Mouse (Mus musculus) forebrain, embryonic 11.5 days (tissue): ENCODE data around the gene Swi5. TPM values are rescaled to one million over a fixed set of nuclear protein-coding genes. Genes with fewer than 3 reads are reported as not detected.

Source experiments
- ATAC-seq: fragments of 200-750 bp; cut with Nextera tagmentation; replicated peaks from 2 replicates; pipeline ENCODE4 v1.8.0; 2017; ENCODE audit warnings: moderate TSS enrichment; ENCODE audit not compliant: low FRiP score
- DNase-seq: peaks from one replicate; pipeline ENCODE4 v3.0.0-alpha.2; 2017; ENCODE audit warnings: low spot score
- H3K27ac ChIP-seq: fragments of 300-500 bp; sonication (generic); 2 replicates; pipeline ENCODE4 v1.5.1; 2014; ENCODE audit warnings: low read depth, low read length
- H3K27me3 ChIP-seq: fragments of 300-500 bp; sonication (generic); 2 replicates; pipeline ENCODE4 v1.6.1; 2014; ENCODE audit warnings: mild to moderate bottlenecking, low read length, mixed read lengths; ENCODE audit not compliant: control insufficient read depth, insufficient read depth
- H3K36me3 ChIP-seq: fragments of 300-500 bp; sonication (generic); 2 replicates; pipeline ENCODE4 v1.6.1; 2014; ENCODE audit warnings: mild to moderate bottlenecking, low read length, moderate library complexity, mixed read lengths; ENCODE audit not compliant: control insufficient read depth, insufficient read depth
- H3K4me1 ChIP-seq: fragments of 300-500 bp; sonication (generic); replicated peaks from 2 replicates; pipeline ENCODE4 v1.6.1; 2014; ENCODE audit warnings: low read length, mixed read lengths; ENCODE audit not compliant: control insufficient read depth, insufficient read depth
- H3K4me2 ChIP-seq: fragments of 300-500 bp; sonication (generic); 2 replicates; pipeline ENCODE4 v1.6.1; 2014; ENCODE audit warnings: low read depth, mild to moderate bottlenecking, low read length, moderate library complexity, mixed read lengths; ENCODE audit not compliant: severe bottlenecking
- H3K4me3 ChIP-seq: fragments of 300-500 bp; sonication (generic); 2 replicates; pipeline ENCODE4 v1.5.1; 2014; ENCODE audit warnings: low read depth, low read length
- H3K9ac ChIP-seq: fragments of 300-500 bp; sonication (generic); 2 replicates; pipeline ENCODE4 v1.6.1; 2014; ENCODE audit warnings: low read length
- H3K9me3 ChIP-seq: fragments of 300-500 bp; sonication (generic); 2 replicates; pipeline ENCODE4 v1.6.1; 2016; ENCODE audit warnings: low read length, mixed read lengths; ENCODE audit not compliant: control insufficient read depth
- WGBS: fragments of 180-500 bp; shearing (Covaris S2); extraction: QIAGEN DNeasy Blood & Tissue Kit; methylation state at CpG from one replicate; pipeline ENCODE4 v1.1.7; 2014; 5-methylcytosine and 5-hydroxymethylcytosine counted together
- polyA plus RNA-seq: library from polyadenylated mRNA; unstranded; fragments of >200 nt; fragmentation: Nextera tagmentation; extraction: Ambion mirVana; gene quantifications from 2 replicates; pipeline ENCODE4 v1.2.1, GENCODE M21; 2014

Gene Swi5
- polyA plus RNA-seq, 1 experiment from 2014 or later: 345 TPM

GRCm38 (mm10) chr2:32295285-32295684 is 7.4 kb upstream of the Swi5 start:
- H3K4me2 ChIP-seq: no peak overlapping the region
- H3K9me3 ChIP-seq: no peaks in the 10 kb centered on the region
- no peaks in the 10 kb centered on the region for H3K27me3 ChIP-seq
- no peak for ATAC-seq
- H3K4me1 ChIP-seq: no peaks in the 10 kb centered on the region
- 86% methylated on average over 3 of the region's 3 CpGs for WGBS
- no peaks in the 10 kb centered on the region; the same call in 1 of the 2 replicates for H3K36me3 ChIP-seq
- no peak overlapping the region for H3K27ac ChIP-seq
- DNase-seq: no peak
- H3K4me3 ChIP-seq: no peak overlapping the region
- no peak overlapping the region for H3K9ac ChIP-seq

GRCm38 (mm10) chr2:32294348-32294747 is 6.5 kb upstream of the Swi5 start:
- Histone ChIP-seq H3K27me3 (no peaks in the 10 kb centered on the region), H3K36me3 (no peaks in the 10 kb centered on the region; the same call in 1 of the 2 replicates), H3K4me3 (no peak overlapping the region), H3K27ac (no peak overlapping the region), H3K4me1 (no peaks in the 10 kb centered on the region), H3K9me3 (no peaks in the 10 kb centered on the region), H3K9ac (no peak overlapping the region), H3K4me2 (no peak overlapping the region)
- DNase-seq: no peak
- no peak for ATAC-seq
- 88% methylated on average over 8 of the region's 8 CpGs for WGBS

GRCm38 (mm10) chr2:32289578-32289977 is 1.7 kb upstream of the Swi5 start:
- Histone ChIP-seq H3K4me2 (no peak overlapping the region), H3K4me1 (peaks cover 9% of the 10 kb centered on the region; the same call in 1 of the 2 replicates), H3K9ac (no peak overlapping the region), H3K36me3 (no peaks in the 10 kb centered on the region; the same call in 1 of the 2 replicates), H3K27me3 (no peaks in the 10 kb centered on the region), H3K4me3 (no peak overlapping the region), H3K9me3 (no peaks in the 10 kb centered on the region), H3K27ac (no peak overlapping the region)
- ATAC-seq (no peak), DNase-seq (no peak)

GRCm38 (mm10) chr2:32288371-32288931 is 576 bp upstream of the Swi5 start:
- peak overlapping the region; percentile 94 for H3K4me3 ChIP-seq
- no peak for DNase-seq
- ATAC-seq: peak; percentile 64
- peak overlapping the region; percentile 76 for H3K9ac ChIP-seq
- no peaks in the 10 kb centered on the region for H3K27me3 ChIP-seq
- H3K9me3 ChIP-seq: no peaks in the 10 kb centered on the region
- H3K36me3 ChIP-seq: no peaks in the 10 kb centered on the region; the same call in 1 of the 2 replicates
- H3K4me1 ChIP-seq: peaks cover 9% of the 10 kb centered on the region; the same call in 1 of the 2 replicates
- 3% methylated on average over 23 of the region's 29 CpGs for WGBS
- H3K27ac ChIP-seq: no peak overlapping the region
- H3K4me2 ChIP-seq: peak overlapping the region; percentile 83

- DNase-seq: no peak
- peak; percentile 16; the same call in 1 of the 2 replicates for ATAC-seq
Measured at GRCm38 (mm10) chr2:32287334-32287840, 488 bp downstream of the Swi5 start, which contains the start of gene Golga2. Gene Golga2, plus strand, starts transcription at chr2:32287384.

GRCm38 (mm10) chr2:32283986-32284385 is 3.9 kb downstream of the Swi5 start:
- peaks cover 9% of the 10 kb centered on the region; the same call in 1 of the 2 replicates for H3K4me1 ChIP-seq
- no peaks in the 10 kb centered on the region for H3K9me3 ChIP-seq
- H3K36me3 ChIP-seq: no peaks in the 10 kb centered on the region; the same call in 1 of the 2 replicates
- no peak for DNase-seq
- no peaks in the 10 kb centered on the region for H3K27me3 ChIP-seq
- no peak for ATAC-seq
- H3K9ac ChIP-seq: no peak overlapping the region
- H3K27ac ChIP-seq: no peak overlapping the region
- H3K4me3 ChIP-seq: no peak overlapping the region
- no peak overlapping the region for H3K4me2 ChIP-seq
- 95% methylated on average over 3 of the region's 3 CpGs for WGBS

More at GRCm38 (mm10) chr2:32287334-32287840, 488 bp downstream of the Swi5 start, which contains the start of gene Golga2:
- peak within 1 kb of the TSS; percentile 37; the same call in 1 of the 2 replicates for H3K27ac ChIP-seq
- peak within 1 kb of the TSS; percentile 89 for H3K9ac ChIP-seq
- H3K4me1 ChIP-seq: peaks cover 9% of the 10 kb centered on the region; the same call in 1 of the 2 replicates
- H3K36me3 ChIP-seq: no peaks in the 10 kb centered on the region; the same call in 1 of the 2 replicates
- WGBS: 3% methylated on average over 23 of the region's 23 CpGs
- peak within 1 kb of the TSS; percentile 94 for H3K4me3 ChIP-seq
- H3K9me3 ChIP-seq: no peaks in the 10 kb centered on the region
- H3K27me3 ChIP-seq: no peaks in the 10 kb centered on the region
- peak within 1 kb of the TSS; percentile 83 for H3K4me2 ChIP-seq

- peaks cover 5% of the 10 kb centered on the region for H3K36me3 ChIP-seq
Measured at GRCm38 (mm10) chr2:32282727-32283126, 5.1 kb downstream of the Swi5 start.

GRCm38 (mm10) chr2:32282289-32282688 is 5.6 kb downstream of the Swi5 start:
- H3K4me2 ChIP-seq: no peak overlapping the region
- WGBS: 90% methylated on average over 2 of the region's 2 CpGs
- no peaks in the 10 kb centered on the region for H3K27me3 ChIP-seq
- H3K9me3 ChIP-seq: no peaks in the 10 kb centered on the region
- DNase-seq (no peak), ATAC-seq (no peak)
- peaks cover 7% of the 10 kb centered on the region for H3K36me3 ChIP-seq
- no peak overlapping the region for H3K4me3 ChIP-seq
- peaks cover 5% of the 10 kb centered on the region; the same call in 1 of the 2 replicates for H3K4me1 ChIP-seq
- H3K27ac ChIP-seq: no peak overlapping the region
- H3K9ac ChIP-seq: no peak overlapping the region

More at GRCm38 (mm10) chr2:32282727-32283126, 5.1 kb downstream of the Swi5 start:
- H3K27ac ChIP-seq: no peak overlapping the region
- no peak for ATAC-seq
- no peak overlapping the region for H3K4me2 ChIP-seq
- no peaks in the 10 kb centered on the region for H3K9me3 ChIP-seq
- no peaks in the 10 kb centered on the region for H3K27me3 ChIP-seq
- WGBS: 83% methylated on average over 1 of the region's 1 CpGs
- no peak overlapping the region for H3K4me3 ChIP-seq
- no peak overlapping the region for H3K9ac ChIP-seq
- peak; percentile 66 for DNase-seq
- H3K4me1 ChIP-seq: peaks cover 5% of the 10 kb centered on the region; the same call in 1 of the 2 replicates
